Mouse (Mus musculus): ENCODE results near the gene Ier5. TPM values are rescaled to one million over a fixed set of nuclear protein-coding genes. Genes with fewer than 3 reads are reported as not detected.

The Ier5 gene
- polyA plus RNA-seq, 1 experiment from 2014 or later: 6.9 TPM

DNA sequence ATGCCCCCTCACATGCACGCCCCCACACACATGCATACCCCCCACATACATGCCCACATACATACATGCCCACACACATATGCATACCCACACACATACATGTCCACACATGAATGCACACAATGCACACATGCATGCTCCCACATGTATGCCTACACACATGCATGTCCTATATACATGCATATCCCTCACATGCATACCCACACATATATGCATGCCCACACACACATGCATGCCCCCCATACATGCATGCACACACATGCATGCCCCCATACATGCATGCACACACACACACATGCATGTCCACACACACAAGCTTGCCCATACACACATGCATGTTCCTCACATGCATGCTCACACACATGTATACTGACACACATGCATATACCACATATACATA lies 13.4 kb upstream of the Ier5 start:
- Histone ChIP-seq H3K9me3 (replicated peaks) (no peaks in the 10 kb centered on the region), H3K27ac (no peak overlapping the region), H3K27me3 (ENCODE audit: low read depth, poor library complexity, severe bottlenecking) (peaks cover 19% of the 10 kb centered on the region; the same call in 1 of the 2 replicates), H3K36me3 (no peaks in the 10 kb centered on the region), H3K4me1 (peaks cover 35% of the 10 kb centered on the region), H3K4me3 (no peak overlapping the region)
- WGBS: 86% methylated on average over 1 of the region's 1 CpGs
- DNase-seq (ENCODE audit: low spot score): no peak

DNA sequence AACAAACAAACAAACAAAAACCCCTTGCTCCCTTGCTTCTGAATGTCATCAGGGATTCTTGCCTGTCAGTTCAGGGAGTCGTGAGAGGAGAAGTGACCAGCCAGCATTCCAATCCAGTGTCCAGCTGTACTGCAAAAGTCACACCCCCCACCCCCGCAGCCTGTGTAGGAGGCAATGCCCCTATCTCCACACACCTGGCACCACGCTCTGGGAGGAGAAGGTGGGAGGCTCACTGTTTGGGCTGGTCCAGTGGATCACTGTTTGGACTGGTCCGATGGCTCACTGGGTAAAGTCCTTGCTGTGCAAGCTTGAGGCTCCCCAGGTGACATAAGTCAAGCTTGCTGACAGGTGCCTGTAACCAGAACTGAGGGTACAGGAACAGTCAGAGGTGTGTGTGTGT lies 12.7 kb upstream of the Ier5 start:
- DNase-seq (ENCODE audit: low spot score): no peak
- H3K4me3 ChIP-seq: no peak overlapping the region
- H3K9me3 ChIP-seq (replicated peaks): no peaks in the 10 kb centered on the region
- peaks cover 35% of the 10 kb centered on the region for H3K4me1 ChIP-seq
- whole genome bisulfite sequencing: 42% methylated on average over 4 of the region's 4 CpGs
- H3K36me3 ChIP-seq: no peaks in the 10 kb centered on the region
- H3K27ac ChIP-seq: no peak overlapping the region
- peaks cover 19% of the 10 kb centered on the region; the same call in 1 of the 2 replicates for H3K27me3 ChIP-seq (ENCODE audit: low read depth, poor library complexity, severe bottlenecking)

DNA sequence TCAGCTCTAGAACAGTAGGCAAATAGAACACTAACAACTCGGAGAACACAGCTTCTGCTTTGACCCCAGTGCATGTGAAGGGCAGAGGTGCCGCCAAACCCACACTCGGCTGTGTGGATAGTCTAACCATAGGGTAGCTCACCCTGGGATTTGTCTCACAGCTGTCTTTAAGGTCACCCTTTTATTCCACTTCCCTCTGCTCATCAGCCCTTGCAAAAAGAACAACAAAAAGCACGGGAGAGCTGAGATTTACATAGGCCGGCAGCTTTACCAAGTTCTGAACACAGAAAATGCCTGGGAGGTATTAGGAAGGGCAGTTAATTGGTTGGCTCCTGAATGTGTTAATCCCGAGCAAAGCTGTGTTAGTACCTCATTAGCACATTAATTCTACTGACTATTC lies 12.1 kb upstream of the Ier5 start:
- H3K36me3 ChIP-seq: no peaks in the 10 kb centered on the region
- no peaks in the 10 kb centered on the region for H3K9me3 ChIP-seq (replicated peaks)
- peaks cover 19% of the 10 kb centered on the region; the same call in 1 of the 2 replicates for H3K27me3 ChIP-seq (ENCODE audit: low read depth, poor library complexity, severe bottlenecking)
- H3K4me1 ChIP-seq: peaks cover 35% of the 10 kb centered on the region
- 22% methylated on average over 6 of the region's 6 CpGs for WGBS
- no peak overlapping the region for H3K4me3 ChIP-seq
- DNase-seq (ENCODE audit: low spot score): no peak
- no peak overlapping the region for H3K27ac ChIP-seq

DNA sequence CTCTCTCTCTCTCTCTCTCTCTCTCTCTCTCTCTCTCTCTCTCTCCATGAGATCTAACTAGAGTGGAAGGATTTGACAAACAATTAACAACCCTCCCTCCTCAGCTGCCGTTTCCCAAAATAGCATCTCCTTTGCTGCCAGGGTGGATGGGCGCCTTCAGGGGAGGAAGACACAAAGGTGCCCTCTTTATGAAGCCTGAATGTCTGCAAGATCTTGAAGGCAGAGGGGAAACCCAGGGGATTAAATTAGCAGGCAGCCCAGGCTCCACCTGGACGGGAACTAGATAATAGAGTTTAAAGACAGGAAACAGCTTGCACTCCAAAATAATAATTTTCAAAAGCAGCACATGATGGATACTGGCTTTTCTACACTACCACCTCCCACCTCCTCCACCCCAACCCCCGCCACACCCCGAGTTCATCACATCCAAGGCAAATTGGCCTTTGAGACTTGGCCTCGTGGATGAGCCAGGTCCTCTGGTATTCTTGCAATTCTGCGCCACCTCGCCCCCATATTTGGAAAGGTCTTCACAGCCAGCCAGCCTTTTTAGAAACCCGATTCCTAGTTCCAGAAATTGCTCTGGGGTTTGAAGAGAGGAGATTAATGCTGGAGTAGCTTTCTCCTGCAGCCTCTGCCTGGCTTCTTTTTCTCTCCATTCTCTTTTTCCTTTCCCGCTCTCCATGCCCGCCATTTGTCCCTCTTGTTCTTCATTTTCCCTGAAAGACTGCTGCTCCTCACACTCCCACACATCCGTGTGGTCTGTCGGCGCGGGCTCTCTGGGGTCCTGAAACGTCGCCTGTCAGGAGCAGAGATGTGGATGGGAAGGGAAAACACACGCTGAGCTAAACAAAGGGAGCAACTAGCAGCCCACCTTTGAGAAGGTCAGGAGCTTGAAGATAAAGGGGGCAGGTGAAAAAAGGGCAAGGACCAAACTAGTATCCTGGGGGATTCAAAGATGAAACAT lies 10.2 kb upstream of the Ier5 start:
- Histone ChIP-seq H3K36me3 (no peaks in the 10 kb centered on the region), H3K27me3 (ENCODE audit: low read depth, poor library complexity, severe bottlenecking) (peaks cover 19% of the 10 kb centered on the region; the same call in 1 of the 2 replicates), H3K27ac (peak overlapping the region; percentile 71), H3K4me3 (no peak overlapping the region), H3K4me1 (peaks cover 35% of the 10 kb centered on the region), H3K9me3 (replicated peaks) (no peaks in the 10 kb centered on the region)
- WGBS: 29% methylated on average over 18 of the region's 18 CpGs
- DNase-seq (ENCODE audit: low spot score): peak; percentile 45

DNA sequence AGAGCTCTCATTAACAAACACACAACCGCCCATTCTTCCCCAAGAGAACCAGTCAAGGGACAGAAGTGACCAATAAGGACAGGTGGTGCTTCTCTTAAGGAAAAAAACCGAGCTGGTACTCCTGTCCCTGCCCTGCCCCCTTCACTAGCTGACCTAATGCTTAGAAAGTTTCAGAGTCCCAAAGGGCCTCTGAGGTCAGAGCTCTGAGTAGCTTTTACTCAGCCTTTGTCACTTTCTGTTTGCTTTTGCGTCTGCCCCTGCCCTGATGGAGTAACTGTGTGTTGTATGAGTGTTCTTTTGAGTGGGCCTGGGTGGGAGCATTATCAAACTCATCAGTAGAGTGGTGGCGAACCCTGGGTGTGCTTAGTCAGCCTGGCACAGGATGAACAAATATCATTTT lies 9.0 kb upstream of the Ier5 start:
- H3K27ac ChIP-seq: no peak overlapping the region
- DNase-seq (ENCODE audit: low spot score): no peak
- 40% methylated on average over 4 of the region's 4 CpGs for WGBS
- no peaks in the 10 kb centered on the region for H3K36me3 ChIP-seq
- no peak overlapping the region for H3K4me3 ChIP-seq
- peaks cover 29% of the 10 kb centered on the region for H3K4me1 ChIP-seq
- peaks cover 19% of the 10 kb centered on the region; the same call in 1 of the 2 replicates for H3K27me3 ChIP-seq (ENCODE audit: low read depth, poor library complexity, severe bottlenecking)
- no peaks in the 10 kb centered on the region for H3K9me3 ChIP-seq (replicated peaks)

- 75% methylated on average over 5 of the region's 5 CpGs for WGBS
- Histone ChIP-seq H3K4me3 (no peak overlapping the region), H3K27ac (no peak overlapping the region), H3K36me3 (no peaks in the 10 kb centered on the region), H3K27me3 (ENCODE audit: low read depth, poor library complexity, severe bottlenecking) (peaks cover 19% of the 10 kb centered on the region; the same call in 1 of the 2 replicates), H3K4me1 (peaks cover 29% of the 10 kb centered on the region), H3K9me3 (replicated peaks) (no peaks in the 10 kb centered on the region)
- no peak for DNase-seq (ENCODE audit: low spot score)
Observed at GRCm38 (mm10) chr1:155107843-155108242, 8.4 kb upstream of the Ier5 start.

DNA sequence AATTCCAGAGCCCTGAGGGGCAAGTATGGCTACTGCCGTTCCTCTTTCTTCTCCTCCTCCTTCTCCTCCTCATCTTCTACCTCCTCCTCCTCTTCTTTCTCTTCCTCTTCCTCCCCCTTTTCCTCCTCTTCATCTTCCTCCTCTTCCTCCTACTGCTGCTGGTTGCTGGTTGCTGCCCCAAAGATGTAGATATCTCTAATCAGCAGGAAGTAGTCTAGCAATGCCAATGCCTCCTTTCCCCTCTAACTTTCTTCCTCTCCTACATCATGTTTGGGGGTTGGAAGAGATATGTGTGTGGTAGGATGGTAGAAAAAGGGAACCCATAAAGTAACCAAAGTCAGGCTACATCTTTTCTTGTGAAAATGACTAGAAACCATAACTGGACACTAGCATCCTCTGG lies 6.9 kb upstream of the Ier5 start:
- DNase-seq (ENCODE audit: low spot score): no peak
- peaks cover 13% of the 10 kb centered on the region; the same call in 1 of the 2 replicates for H3K27me3 ChIP-seq (ENCODE audit: low read depth, poor library complexity, severe bottlenecking)

DNA sequence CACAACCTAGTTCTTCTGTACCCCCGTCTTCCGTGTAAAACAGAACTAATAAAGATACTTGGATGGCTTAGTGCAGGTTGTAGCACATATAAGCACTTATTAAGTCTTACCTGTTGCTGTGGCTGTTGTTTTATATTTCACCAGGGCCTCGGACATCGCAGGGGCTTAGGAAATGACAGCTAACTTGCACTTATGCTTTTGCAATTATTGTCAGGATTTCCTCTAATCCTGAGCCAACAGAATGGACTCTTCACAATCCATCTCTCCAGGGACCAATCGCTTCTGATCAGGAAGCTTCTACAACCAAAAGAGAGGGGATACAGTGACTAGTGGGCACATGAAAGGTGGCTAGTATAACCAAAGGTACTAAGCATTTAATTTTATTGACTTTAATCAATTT lies 4.6 kb upstream of the Ier5 start:
- 88% methylated on average over 5 of the region's 5 CpGs for WGBS
- Histone ChIP-seq H3K27me3 (ENCODE audit: low read depth, poor library complexity, severe bottlenecking) (no peaks in the 10 kb centered on the region), H3K4me3 (no peak overlapping the region), H3K9me3 (replicated peaks) (no peaks in the 10 kb centered on the region), H3K4me1 (peaks cover 11% of the 10 kb centered on the region), H3K27ac (no peak overlapping the region), H3K36me3 (no peaks in the 10 kb centered on the region)
- DNase-seq (ENCODE audit: low spot score): no peak

More for the DNA sequence above, 6.9 kb upstream of the Ier5 start:
- H3K27ac ChIP-seq: no peak overlapping the region
- peaks cover 18% of the 10 kb centered on the region for H3K4me1 ChIP-seq
- no peak overlapping the region for H3K4me3 ChIP-seq
- 81% methylated on average over 1 of the region's 1 CpGs for WGBS
- no peaks in the 10 kb centered on the region for H3K36me3 ChIP-seq
- no peaks in the 10 kb centered on the region for H3K9me3 ChIP-seq (replicated peaks)

DNA sequence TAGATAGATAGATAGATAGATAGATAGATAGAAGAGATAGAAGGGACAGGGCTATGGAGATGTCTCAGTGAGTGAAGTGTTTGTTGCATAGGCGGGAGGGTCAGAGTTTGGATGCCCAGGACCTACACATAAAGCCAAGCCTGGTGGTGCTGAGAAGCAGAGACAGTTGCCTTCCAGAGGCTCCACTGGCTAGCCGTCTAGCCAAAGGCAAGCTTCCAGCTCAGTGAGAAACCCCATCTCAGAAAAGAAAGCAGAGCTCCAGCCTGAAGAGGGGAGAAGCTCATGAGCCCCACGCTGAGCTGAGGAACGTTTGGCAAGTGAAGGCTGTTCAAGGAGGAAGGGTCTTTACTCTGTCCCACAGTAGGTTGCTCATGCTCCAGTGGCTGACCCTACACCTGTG lies 3.2 kb upstream of the Ier5 start:
- 75% methylated on average over 4 of the region's 4 CpGs for WGBS
- Histone ChIP-seq H3K4me1 (peaks cover 11% of the 10 kb centered on the region), H3K27ac (no peak overlapping the region), H3K27me3 (ENCODE audit: low read depth, poor library complexity, severe bottlenecking) (no peaks in the 10 kb centered on the region), H3K4me3 (no peak overlapping the region), H3K36me3 (no peaks in the 10 kb centered on the region), H3K9me3 (replicated peaks) (no peaks in the 10 kb centered on the region)
- DNase-seq (ENCODE audit: low spot score): no peak

- under 1% methylated on average over 92 of the region's 93 CpGs for WGBS
- H3K9me3 ChIP-seq (replicated peaks): no peaks in the 10 kb centered on the region
- H3K4me1 ChIP-seq: peaks cover 24% of the 10 kb centered on the region
- peaks cover 11% of the 10 kb centered on the region for H3K36me3 ChIP-seq
- peak; percentile 70 for DNase-seq (ENCODE audit: low spot score)
- H3K27me3 ChIP-seq (ENCODE audit: low read depth, poor library complexity, severe bottlenecking): no peaks in the 10 kb centered on the region
- H3K4me3 ChIP-seq: peak overlapping the region; percentile 100
- H3K27ac ChIP-seq: peak overlapping the region; percentile 96
Observed at GRCm38 (mm10) chr1:155098486-155099279, 753 bp downstream of the Ier5 start.

DNA sequence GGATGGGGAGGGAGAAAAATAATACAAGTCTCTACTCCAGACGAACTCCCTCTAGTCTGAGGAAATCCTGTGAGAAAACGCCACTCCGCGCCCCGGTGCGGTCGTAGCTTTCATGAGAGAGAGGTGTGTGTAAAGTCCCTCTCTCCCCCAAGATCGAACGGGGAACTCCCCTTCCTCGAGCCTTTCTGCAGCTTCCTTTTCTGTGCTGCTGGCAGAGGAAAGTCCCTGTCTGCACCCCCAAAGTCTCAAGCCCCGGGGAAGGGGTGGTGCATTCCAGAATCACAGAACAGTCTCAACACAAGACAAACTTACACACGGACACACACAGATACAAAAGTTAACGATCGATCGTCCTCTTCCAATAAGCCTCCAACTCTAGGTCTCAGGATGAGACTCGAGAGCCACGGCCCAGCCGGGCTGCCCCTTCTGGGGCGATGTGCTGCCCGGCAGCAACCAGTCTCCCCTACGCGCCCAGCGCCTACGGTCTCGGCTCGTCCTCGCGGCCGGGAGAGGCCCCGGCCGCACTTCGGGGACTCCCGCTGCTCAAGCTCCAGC lies 1.4 kb downstream of the Ier5 start:
- Histone ChIP-seq H3K9me3 (replicated peaks) (no peaks in the 10 kb centered on the region), H3K27ac (peak overlapping the region; percentile 96), H3K36me3 (peaks cover 11% of the 10 kb centered on the region), H3K4me1 (peaks cover 31% of the 10 kb centered on the region), H3K4me3 (peak overlapping the region; percentile 100), H3K27me3 (ENCODE audit: low read depth, poor library complexity, severe bottlenecking) (no peaks in the 10 kb centered on the region)
- under 1% methylated on average over 33 of the region's 33 CpGs for WGBS
- peak; percentile 60 for DNase-seq (ENCODE audit: low spot score)

- H3K27ac ChIP-seq: peak overlapping the region; percentile 96; the same call in 1 of the 2 replicates
- peaks cover 37% of the 10 kb centered on the region for H3K4me1 ChIP-seq
- peak overlapping the region; percentile 100 for H3K4me3 ChIP-seq
- H3K36me3 ChIP-seq: peaks cover 11% of the 10 kb centered on the region
- 42% methylated on average over 6 of the region's 6 CpGs for WGBS
- H3K27me3 ChIP-seq (ENCODE audit: low read depth, poor library complexity, severe bottlenecking): no peaks in the 10 kb centered on the region
- H3K9me3 ChIP-seq (replicated peaks): no peaks in the 10 kb centered on the region
- no peak for DNase-seq (ENCODE audit: low spot score)
Observed at GRCm38 (mm10) chr1:155097354-155097753, 2.1 kb downstream of the Ier5 start.

All from limb, embryonic 10.5 days (tissue).